Mouse (Mus musculus) cerebral cortex, adult 2 months (tissue): Measurements from ENCODE around the gene Uvrag.

Experiments used
- WGBS: fragments of 180-500 bp; shearing (Covaris S2); methylation state at CpG from one replicate; pipeline ENCODE4 v1.1.7; 2018; 5-methylcytosine and 5-hydroxymethylcytosine counted together

Uvrag gene

DNA sequence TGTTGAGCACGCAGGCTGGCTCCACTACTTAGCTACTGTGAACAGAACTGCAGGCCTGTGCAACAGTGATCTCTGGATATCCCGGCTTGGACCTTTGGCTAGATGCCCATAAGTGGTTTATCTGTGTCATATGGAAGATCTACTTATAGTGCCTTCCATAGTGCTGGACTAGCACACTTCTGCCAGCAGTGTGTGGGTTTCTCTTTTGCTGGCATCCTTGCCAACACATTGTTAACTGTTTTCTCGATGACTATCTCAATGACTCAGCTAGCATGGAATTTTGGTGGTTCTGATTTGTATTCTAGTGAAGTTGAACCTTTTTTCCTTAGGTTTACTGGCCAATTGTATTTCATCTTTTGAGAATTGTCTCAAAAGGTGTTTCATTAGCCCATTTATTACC, 117.0 kb downstream of the Uvrag start:
- 53% methylated on average over 3 of the region's 3 CpGs for WGBS

GRCm38 (mm10) chr7:99021277-99021676, 119.7 kb downstream of the Uvrag start:
- WGBS, result 76% methylated on average over 4 of the region's 4 CpGs

- WGBS, result 41% methylated on average over 4 of the region's 4 CpGs
Observed at GRCm38 (mm10) chr7:99020353-99020752, 120.6 kb downstream of the Uvrag start.

GRCm38 (mm10) chr7:99017224-99017844, 123.6 kb downstream of the Uvrag start:
- WGBS, result 73% methylated on average over 2 of the region's 2 CpGs

GRCm38 (mm10) chr7:99015914-99016313, 125.0 kb downstream of the Uvrag start:
- WGBS, result 82% methylated on average over 8 of the region's 8 CpGs

DNA sequence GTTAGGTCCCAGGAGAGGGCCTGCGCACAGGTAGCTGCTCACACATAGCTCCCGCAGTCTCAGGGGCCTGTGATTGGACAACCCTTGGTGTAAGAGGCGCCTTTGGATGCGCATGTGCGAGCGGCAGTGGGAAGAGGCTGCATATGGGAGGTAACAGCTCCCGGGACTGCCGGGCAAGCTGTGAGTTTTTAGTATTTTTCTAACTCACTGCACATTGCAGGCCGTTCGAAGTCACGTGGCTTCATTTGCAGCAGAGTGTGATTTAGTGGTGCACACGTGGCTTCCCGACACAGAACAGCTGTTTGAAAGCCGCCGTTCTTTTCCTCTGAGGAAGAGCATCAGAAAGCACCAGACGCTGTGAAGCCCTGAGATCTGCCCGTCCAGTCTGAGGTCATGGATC, 125.5 kb downstream of the Uvrag start:
- 59% methylated on average over 17 of the region's 17 CpGs for WGBS

- WGBS, result 83% methylated on average over 4 of the region's 4 CpGs
Observed at GRCm38 (mm10) chr7:99014620-99015019, 126.3 kb downstream of the Uvrag start.

DNA sequence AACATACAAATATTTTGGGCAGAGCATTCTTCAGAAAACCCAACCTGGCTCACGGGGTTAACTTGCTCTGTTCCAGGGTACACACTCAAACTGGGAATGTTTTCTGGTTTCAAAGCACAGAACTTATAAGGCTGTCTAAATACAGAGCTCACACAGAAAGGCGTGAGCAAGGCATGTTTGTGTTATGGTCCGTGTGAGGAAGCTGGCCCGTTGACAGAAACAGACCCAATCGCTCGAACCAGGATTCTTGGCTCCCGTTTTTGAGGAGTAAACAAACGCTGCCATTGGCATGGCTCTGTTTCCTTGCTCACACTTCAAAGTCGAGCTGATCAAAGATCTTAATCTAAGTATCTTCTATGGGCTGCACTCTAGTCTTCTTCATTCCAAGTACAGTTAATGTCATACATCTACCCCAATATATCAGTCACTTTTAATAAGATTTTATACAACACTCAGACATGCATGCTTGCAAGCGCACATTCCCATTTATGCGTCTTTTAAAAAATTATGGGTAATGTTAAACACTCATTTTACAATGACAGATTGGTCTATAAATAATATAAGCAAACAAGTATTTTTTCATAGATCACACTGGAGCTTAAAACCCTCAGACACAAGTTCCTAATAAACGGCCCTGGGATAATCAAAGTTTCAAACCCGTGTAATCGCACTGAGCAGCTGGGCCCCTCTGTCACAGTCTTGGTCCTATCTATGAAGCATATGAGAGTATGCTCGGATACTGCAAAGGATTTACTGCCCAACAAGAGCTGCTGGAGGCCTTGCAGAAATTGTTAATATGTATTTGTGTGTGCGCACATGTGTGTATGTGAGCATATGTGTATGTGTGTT, 133.2 kb downstream of the Uvrag start:
- WGBS, result 67% methylated on average over 16 of the region's 16 CpGs

DNA sequence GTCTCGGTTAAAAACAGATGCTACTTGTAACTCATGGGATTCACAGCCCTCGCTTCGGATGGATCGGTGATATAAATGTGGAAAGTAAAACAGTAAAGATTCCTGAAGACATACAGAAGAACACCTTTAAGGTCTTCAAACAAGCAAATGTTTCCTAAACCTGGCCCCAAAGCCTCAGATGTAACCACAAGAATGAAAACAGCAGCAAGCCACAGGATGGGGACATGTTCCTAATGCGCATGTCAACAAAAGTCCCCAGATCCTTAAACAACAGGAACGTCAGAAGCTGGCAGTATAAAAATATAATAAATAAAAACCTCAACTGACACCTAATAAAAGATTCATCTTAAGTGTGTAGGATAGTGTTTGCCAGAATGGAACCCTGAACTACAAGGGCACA, 137.7 kb downstream of the Uvrag start:
- WGBS, result 93% methylated on average over 6 of the region's 6 CpGs

DNA sequence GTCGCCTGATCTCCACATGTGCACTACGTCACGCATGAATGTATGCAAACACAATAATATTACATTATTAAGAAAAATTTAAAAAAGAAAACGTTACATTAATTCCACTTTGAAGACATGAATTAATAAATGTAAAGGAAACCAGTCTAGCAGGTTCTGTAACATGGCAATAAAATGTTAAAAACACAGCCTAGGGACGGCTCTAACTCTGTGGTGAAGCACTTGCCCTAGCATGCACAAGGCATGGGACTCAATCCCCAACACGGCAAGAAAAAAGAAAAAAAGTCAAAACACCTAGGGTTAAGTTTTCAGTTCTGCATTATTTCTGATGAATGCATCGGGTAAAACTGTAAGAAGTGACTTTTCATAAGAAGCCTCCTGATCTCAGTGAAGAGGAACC, 143.2 kb downstream of the Uvrag start:
- 94% methylated on average over 7 of the region's 7 CpGs for WGBS

DNA sequence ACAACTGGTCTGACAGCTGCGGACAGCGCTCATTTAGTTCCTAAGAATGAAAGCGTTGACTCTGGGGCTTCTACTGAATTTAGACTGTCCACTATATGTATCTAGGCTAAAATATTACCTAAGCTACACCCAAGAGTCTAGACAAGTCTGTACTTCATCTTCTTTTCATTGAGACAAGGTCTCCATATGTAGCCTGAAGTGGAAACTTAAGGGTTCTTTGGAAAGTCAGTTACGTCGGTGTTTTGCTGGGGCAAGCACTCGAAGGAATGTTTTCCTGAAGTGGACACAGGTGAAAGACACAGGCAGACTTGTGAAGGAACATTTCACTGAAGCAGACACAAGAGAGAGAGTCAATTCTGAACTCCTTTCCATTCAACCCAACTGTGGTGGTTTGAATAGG, 144.2 kb downstream of the Uvrag start:
- 89% methylated on average over 6 of the region's 6 CpGs for WGBS

- WGBS, result 75% methylated on average over 5 of the region's 5 CpGs
Observed at GRCm38 (mm10) chr7:98995126-98995727, 145.7 kb downstream of the Uvrag start.

- 83% methylated on average over 6 of the region's 6 CpGs for WGBS
Observed at GRCm38 (mm10) chr7:98994137-98994536, 146.8 kb downstream of the Uvrag start.

DNA sequence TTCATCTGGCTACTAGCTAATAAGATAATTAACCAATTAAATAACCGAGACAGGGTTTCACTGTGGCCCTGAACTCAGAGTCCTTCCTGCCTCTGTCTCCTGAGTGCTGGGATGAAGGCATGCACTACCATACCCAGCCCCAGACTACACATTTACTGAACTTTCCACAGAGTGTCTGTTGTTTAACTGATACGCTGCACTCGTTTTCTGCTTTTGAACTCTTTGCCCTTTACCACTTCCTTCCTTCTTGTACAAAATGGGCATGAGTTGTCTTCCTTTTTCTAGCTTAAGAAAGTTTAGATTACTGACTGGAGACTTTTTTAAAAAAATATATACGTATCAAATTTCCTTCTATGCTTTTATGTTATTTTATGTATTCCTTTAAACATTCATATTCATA, 147.5 kb downstream of the Uvrag start:
- WGBS, result 83% methylated on average over 4 of the region's 4 CpGs

DNA sequence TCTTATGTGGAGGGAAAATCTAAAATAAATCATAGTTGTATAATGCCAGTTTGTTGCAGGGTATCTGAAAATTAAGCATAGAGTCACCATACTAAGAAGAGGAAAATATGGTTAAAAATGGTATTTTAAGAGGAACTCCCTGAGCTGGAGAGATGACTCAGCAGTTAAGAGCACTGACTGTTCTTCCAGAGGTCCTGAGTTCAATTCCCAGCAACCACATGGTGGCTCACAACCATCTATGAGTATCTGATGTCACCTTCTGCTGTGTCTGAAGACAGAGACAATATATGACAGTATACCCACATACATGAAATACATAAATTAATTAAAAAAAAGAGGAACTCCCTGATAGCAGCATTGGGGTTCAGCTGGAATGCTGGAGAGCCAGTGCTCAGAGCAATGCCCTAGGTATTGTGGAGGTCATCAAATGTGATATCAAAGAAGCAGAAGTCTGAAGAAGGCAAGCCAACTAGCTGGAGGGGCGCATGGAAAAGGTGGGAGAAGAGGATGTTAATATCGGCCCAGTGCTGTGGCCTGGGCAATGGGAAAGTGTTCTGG, 149.7 kb downstream of the Uvrag start:
- 96% methylated on average over 2 of the region's 2 CpGs for WGBS

- WGBS, result 79% methylated on average over 1 of the region's 1 CpGs
Observed at GRCm38 (mm10) chr7:98990510-98990909, 150.4 kb downstream of the Uvrag start.

GRCm38 (mm10) chr7:98986962-98987441, 153.9 kb downstream of the Uvrag start:
- 96% methylated on average over 14 of the region's 14 CpGs for WGBS

- 91% methylated on average over 2 of the region's 2 CpGs for WGBS
Observed at GRCm38 (mm10) chr7:98985935-98986334, 155.0 kb downstream of the Uvrag start.

GRCm38 (mm10) chr7:98985489-98985888, 155.5 kb downstream of the Uvrag start:
- 65% methylated on average over 6 of the region's 6 CpGs for WGBS

DNA sequence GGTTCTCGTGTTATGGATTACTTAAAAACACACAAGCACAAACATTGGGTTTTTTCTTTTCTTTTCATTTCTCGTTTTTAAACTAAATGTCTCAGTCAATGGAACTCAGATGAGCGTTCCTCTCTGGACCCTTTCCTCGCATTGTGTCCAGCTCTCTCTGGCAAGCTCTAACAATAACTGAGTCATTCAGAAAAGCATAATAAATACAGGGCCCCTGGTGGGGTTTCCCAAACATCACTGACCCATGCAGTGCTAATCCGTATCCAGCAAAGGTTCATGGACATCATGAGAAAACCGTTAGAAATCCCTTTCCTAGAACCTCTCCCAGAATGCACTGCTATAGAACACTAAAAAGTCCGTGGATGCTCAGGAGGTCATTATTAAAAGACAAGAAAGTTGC, 156.6 kb downstream of the Uvrag start:
- 59% methylated on average over 7 of the region's 7 CpGs for WGBS

- 80% methylated on average over 12 of the region's 12 CpGs for WGBS
Observed at GRCm38 (mm10) chr7:98983058-98983457, 157.9 kb downstream of the Uvrag start.

DNA sequence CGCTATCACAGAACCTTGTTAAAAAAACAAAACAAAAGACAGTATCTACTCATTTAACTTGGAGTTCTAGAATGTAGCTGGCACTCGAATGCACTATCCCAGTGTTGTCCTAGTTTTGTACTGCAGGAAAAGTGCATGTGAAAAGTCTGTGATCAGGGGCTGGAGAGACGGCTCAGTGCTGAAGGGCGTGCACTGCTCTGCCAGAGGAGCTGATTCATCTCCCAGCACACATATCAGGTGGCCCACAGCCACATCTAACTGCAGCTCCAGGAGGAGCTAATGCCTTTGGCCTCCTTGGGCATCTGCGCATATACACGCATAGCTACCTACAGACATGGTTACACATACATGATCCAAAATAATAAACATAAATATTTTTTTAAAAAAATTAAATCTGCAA, 159.5 kb downstream of the Uvrag start:
- 58% methylated on average over 6 of the region's 6 CpGs for WGBS
